Mouse (Mus musculus) heart, adult 2 months (tissue): ENCODE results near the gene Abhd5. TPM values are rescaled to one million over a fixed set of nuclear protein-coding genes. Genes with fewer than 3 reads are reported as not detected.
A peak's percentile ranks its signal among the peaks of the same experiment; 100 is the strongest.

Experiments used
- DNase-seq, 2 experiments: peaks; one replicate each; pipeline ENCODE4 v3.0.0; 2021
- H3K27ac ChIP-seq: fragments of 200-600 bp; 2 replicates; pipeline ENCODE4 v1.8.1; 2022
- H3K27me3 ChIP-seq: fragments of 200-500 bp; 2 replicates; pipeline ENCODE4 v1.6.1; 2012; ENCODE audit warnings: mild to moderate bottlenecking, low read length, inconsistent platforms, mixed read lengths; ENCODE audit not compliant: control insufficient read depth, insufficient read depth
- H3K36me3 ChIP-seq: fragments of 200-500 bp; 2 replicates; pipeline ENCODE4 v1.6.1; 2012; ENCODE audit warnings: low read length, inconsistent platforms; ENCODE audit not compliant: control insufficient read depth, insufficient read depth
- H3K4me1 ChIP-seq: fragments of 200-500 bp; 2 replicates; pipeline ENCODE4 v1.6.1; 2011; ENCODE audit warnings: low read length; ENCODE audit not compliant: control insufficient read depth, insufficient read depth
- H3K4me3 ChIP-seq: fragments of 200-600 bp; 2 replicates; pipeline ENCODE4 v1.8.1; 2022
- H3K79me2 ChIP-seq: fragments of 200-500 bp; replicated peaks from 2 replicates; pipeline ENCODE4 v1.6.1; 2012; ENCODE audit warnings: mild to moderate bottlenecking, inconsistent platforms, low read length, moderate library complexity, mixed read lengths; ENCODE audit not compliant: control insufficient read depth, insufficient read depth
- H3K9ac ChIP-seq: fragments of 200-500 bp; 2 replicates; pipeline ENCODE4 v1.6.1; 2012; ENCODE audit warnings: low read depth, mild to moderate bottlenecking, control low read depth, inconsistent platforms, low read length, mixed read lengths
- CTCF ChIP-seq: fragments of 200-600 bp; IDR thresholded peaks from 2 replicates; pipeline ENCODE4 v1.8.1; 2022; ENCODE audit warnings: antibody characterized with exemption, mild to moderate bottlenecking, moderate library complexity
- EP300 ChIP-seq: fragments of 200-500 bp; IDR thresholded peaks from 2 replicates; pipeline ENCODE4 v1.6.1; 2011; ENCODE audit warnings: low read depth, low read length, control low read depth; ENCODE audit not compliant: insufficient read depth
- POLR2A ChIP-seq: fragments of 200-500 bp; IDR thresholded peaks from 2 replicates; pipeline ENCODE4 v1.6.1; 2011; ENCODE audit warnings: mild to moderate bottlenecking, low read depth, low read length, control low read depth; ENCODE audit not compliant: insufficient read depth
- WGBS: fragments of 180-500 bp; shearing (Covaris S2); methylation state at CpG from one replicate; pipeline ENCODE4 v1.1.7; 2018; 5-methylcytosine and 5-hydroxymethylcytosine counted together
- intact Hi-C: fragments of 180-260 bp; cut with DNase I; formaldehyde crosslinking; loops from one replicate; pipeline ENCODE4 v1.15.1; 2025
- polyA plus RNA-seq: library from polyadenylated mRNA; depleted of rRNA; stranded (reverse); fragments of >200 nt; gene quantifications from 2 replicates; pipeline ENCODE4 v1.2.3, GENCODE M21; 2012
- total RNA-seq, 2 experiments: library from RNA; stranded (reverse); gene quantifications; 2 replicates each; pipeline ENCODE4 v1.2.3; 2021

Gene Abhd5
- total and polyA plus RNA-seq, 3 experiments: 31.8 to 63.2 (median 53.3) TPM

GRCm38 (mm10) chr9:122420772-122421764, 69.7 kb downstream of the Abhd5 start:
- no peak for TF ChIP-seq EP300
- TF ChIP-seq POLR2A: no peak
- TF ChIP-seq CTCF: peak; percentile 84
- Histone ChIP-seq H3K36me3 (no peaks in the 10 kb centered on the region), H3K27me3 (no peaks in the 10 kb centered on the region), H3K4me3 (no peak overlapping the region), H3K79me2 (no peaks in the 10 kb centered on the region), H3K27ac (no peak overlapping the region), H3K4me1 (no peaks in the 10 kb centered on the region), H3K9ac (no peak overlapping the region)
- intact Hi-C loops: loop anchor here (2.0 kb wide), 1 partner anchor 308 kb away; no protein-coding TSS in a partner anchor
- WGBS: 20% methylated on average over 13 of the region's 13 CpGs
- peak; percentile 49 to 69 for DNase-seq

DNA sequence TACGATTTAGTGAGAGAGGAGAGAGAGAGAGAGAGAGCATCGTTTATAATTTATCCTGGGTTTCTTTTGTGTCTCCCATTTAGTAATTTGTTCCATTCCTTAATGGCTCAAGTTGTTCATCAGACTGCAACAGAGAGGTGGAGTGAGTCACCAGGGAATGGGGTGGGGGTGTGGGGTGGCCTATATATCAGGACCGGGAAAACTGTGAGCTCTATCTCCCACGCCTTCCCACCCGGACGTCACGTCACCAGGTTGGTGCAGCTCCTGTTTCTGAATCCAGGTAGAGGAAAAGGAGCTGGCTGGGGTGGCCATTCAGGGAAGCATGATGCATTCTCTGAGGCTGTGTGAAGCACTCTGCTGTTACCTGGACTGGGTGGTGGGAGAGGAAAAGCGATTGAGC, 70.5 kb downstream of the Abhd5 start:
- intact Hi-C loops: loop anchor here (2.0 kb wide), 1 partner anchor 307 kb away; no protein-coding TSS in a partner anchor
- 65% methylated on average over 8 of the region's 8 CpGs for WGBS
- no peak for TF ChIP-seq EP300
- TF ChIP-seq CTCF: no peak
- no peak for TF ChIP-seq POLR2A
- no peaks in the 10 kb centered on the region for H3K4me1 ChIP-seq
- no peak overlapping the region for H3K27ac ChIP-seq
- no peaks in the 10 kb centered on the region for H3K79me2 ChIP-seq
- no peak for DNase-seq
- no peak overlapping the region for H3K4me3 ChIP-seq
- H3K9ac ChIP-seq: no peak overlapping the region
- no peaks in the 10 kb centered on the region for H3K27me3 ChIP-seq
- H3K36me3 ChIP-seq: no peaks in the 10 kb centered on the region

DNA sequence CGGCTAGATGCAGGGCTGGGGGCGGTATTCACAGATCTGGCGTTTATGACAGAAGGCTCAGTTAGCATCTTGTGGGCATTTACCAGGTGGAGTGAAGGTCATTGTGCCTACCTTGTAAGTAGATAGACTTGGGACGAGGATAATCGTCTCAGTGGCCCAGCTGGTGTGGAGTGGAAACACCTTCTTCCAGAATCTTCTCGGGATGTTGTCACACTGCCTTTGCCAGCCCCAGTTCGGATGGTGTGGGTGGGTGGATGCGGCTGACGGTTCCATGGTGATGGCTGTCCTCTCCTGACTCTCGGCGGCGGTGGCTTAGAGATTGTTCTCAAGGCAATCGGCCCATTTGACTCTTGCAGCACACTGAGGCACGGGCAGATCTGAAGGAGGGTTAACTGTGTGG, 71.3 kb downstream of the Abhd5 start:
- no peak for TF ChIP-seq CTCF
- TF ChIP-seq EP300: no peak
- no peak for TF ChIP-seq POLR2A
- no peaks in the 10 kb centered on the region for H3K79me2 ChIP-seq
- H3K4me3 ChIP-seq: no peak overlapping the region
- no peak for DNase-seq
- no peaks in the 10 kb centered on the region for H3K27me3 ChIP-seq
- H3K36me3 ChIP-seq: no peaks in the 10 kb centered on the region
- intact Hi-C loops: no loop called here
- WGBS: 82% methylated on average over 14 of the region's 14 CpGs
- no peak overlapping the region for H3K27ac ChIP-seq
- no peak overlapping the region for H3K9ac ChIP-seq
- H3K4me1 ChIP-seq: no peaks in the 10 kb centered on the region

DNA sequence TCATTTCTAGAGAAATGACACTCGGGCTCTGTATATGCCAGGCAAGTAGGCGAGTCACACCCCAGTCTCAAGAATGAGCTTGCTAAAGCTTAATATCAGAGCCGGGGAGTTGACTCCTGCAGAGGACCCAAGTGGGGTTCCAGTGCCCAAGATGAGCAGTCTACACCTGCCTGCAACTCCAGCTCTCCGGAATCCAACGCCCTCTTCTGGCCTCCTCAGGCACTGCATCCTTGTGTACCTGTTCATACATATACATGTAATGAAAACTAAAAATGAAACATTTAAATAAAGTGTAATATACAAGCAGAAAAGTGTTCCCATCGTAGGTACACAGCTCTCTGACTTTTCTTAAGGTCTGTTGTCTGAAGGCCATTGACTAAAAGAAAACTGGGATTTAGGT, 71.7 kb downstream of the Abhd5 start:
- H3K36me3 ChIP-seq: no peaks in the 10 kb centered on the region
- H3K4me3 ChIP-seq: no peak overlapping the region
- no peaks in the 10 kb centered on the region for H3K27me3 ChIP-seq
- no peak overlapping the region for H3K9ac ChIP-seq
- no peak for TF ChIP-seq EP300
- peak; percentile 27 for TF ChIP-seq CTCF
- TF ChIP-seq POLR2A: no peak
- H3K27ac ChIP-seq: no peak overlapping the region
- no peak for DNase-seq
- no peaks in the 10 kb centered on the region for H3K79me2 ChIP-seq
- H3K4me1 ChIP-seq: no peaks in the 10 kb centered on the region
- intact Hi-C loops: no loop called here
- WGBS: 64% methylated on average over 6 of the region's 6 CpGs

GRCm38 (mm10) chr9:122424941-122425608, 73.7 kb downstream of the Abhd5 start:
- Histone ChIP-seq H3K27me3 (no peaks in the 10 kb centered on the region; the same call in 1 of the 2 replicates), H3K9ac (no peak overlapping the region), H3K36me3 (no peaks in the 10 kb centered on the region), H3K4me3 (peak overlapping the region; percentile 6; the same call in 1 of the 2 replicates), H3K79me2 (no peaks in the 10 kb centered on the region), H3K27ac (no peak overlapping the region), H3K4me1 (no peaks in the 10 kb centered on the region)
- intact Hi-C loops: no loop called here
- WGBS: 31% methylated on average over 14 of the region's 14 CpGs
- TF ChIP-seq CTCF (peak; percentile 68), POLR2A (no peak), EP300 (no peak)
- peak; percentile 35 to 51 for DNase-seq
